Comparison of ENCODE assay signal across 15 mouse cellular contexts in genomic region chr5:17127501-17127900, GRCm38 (mm10).
"Had no signal": no experiment of that assay in that cellular context is flagged by ENCODE, and none has a peak within 500 bp of the region (broad histone marks: within the 10 kb centered on the region; RNA-seq: fewer than 3 reads in every experiment).

No protein-coding gene starts in this region.

- H3K9me3 ChIP-seq: kidney, embryonic 15.5 days; liver, embryonic 13.5 days had no signal

- H3K9ac ChIP-seq: kidney, embryonic 15.5 days; liver, embryonic 13.5 days had no signal

- H3K4me2 ChIP-seq: kidney, embryonic 15.5 days; liver, embryonic 13.5 days; midbrain, embryonic 11.5 days had no signal

- H3K27me3 ChIP-seq: kidney, embryonic 15.5 days; liver, embryonic 13.5 days had no signal

- H3K4me3 ChIP-seq: kidney, embryonic 15.5 days; left cerebral cortex, adult 2 months; liver, embryonic 13.5 days had no signal

- DNase-seq: kidney, postnatal 10 days; kidney, postnatal 36 days; layer of hippocampus, postnatal 36 days; liver, embryonic 13.5 days; lung, adult 2 months; lung, postnatal 14 days; lung, postnatal 4 days; midbrain, embryonic 14.5 days; thymus, adult 2 months; thymus, postnatal 14 days; thymus, postnatal 4 days had no signal

- H3K36me3 ChIP-seq: kidney, embryonic 15.5 days; liver, embryonic 13.5 days had no signal

- H3K4me1 ChIP-seq: kidney, embryonic 15.5 days; liver, embryonic 13.5 days had no signal

- H3K27ac ChIP-seq: kidney, embryonic 15.5 days; left cerebral cortex, adult 2 months; liver, embryonic 13.5 days; stomach, postnatal 0 days had no signal
